Mouse (Mus musculus) bone marrow macrophage, adult 2 months (primary cell): ENCODE data around the gene Msto1. TPM values are rescaled to one million over a fixed set of nuclear protein-coding genes. Genes with fewer than 3 reads are reported as not detected.
A peak's percentile ranks its signal among the peaks of the same experiment; 100 is the strongest.

Source experiments
- H3K27ac ChIP-seq: 2 replicates; pipeline ENCODE4 v1.5.1; 2012; ENCODE audit warnings: low read depth, low read length; ENCODE audit not compliant: insufficient read depth
- H3K4me1 ChIP-seq: 2 replicates; pipeline ENCODE4 v1.6.1; 2012; ENCODE audit warnings: low read length; ENCODE audit not compliant: control insufficient read depth, insufficient read depth
- H3K4me3 ChIP-seq: 2 replicates; pipeline ENCODE4 v1.5.1; 2012; ENCODE audit warnings: mild to moderate bottlenecking, low read length, moderate library complexity; ENCODE audit not compliant: insufficient read depth
- CTCF ChIP-seq: IDR thresholded peaks from 2 replicates; pipeline ENCODE4 v1.5.1; 2012; ENCODE audit warnings: low read depth, mild to moderate bottlenecking, low read length, moderate library complexity
- POLR2A ChIP-seq: IDR thresholded peaks from 2 replicates; pipeline ENCODE4 v1.6.1; 2012; ENCODE audit warnings: mild to moderate bottlenecking, low read depth, low read length, borderline replicate concordance
- polyA plus RNA-seq: library from polyadenylated mRNA; stranded (reverse); fragments of >200 nt; gene quantifications from 2 replicates; pipeline ENCODE4 v1.2.4, GENCODE M21; 2012; ENCODE audit not compliant: missing spikeins, insufficient read depth, insufficient read length

The Msto1 gene
- polyA plus RNA-seq, 1 experiment = 11.8 TPM

- no peak overlapping the region for H3K27ac ChIP-seq
- H3K4me1 ChIP-seq = no peaks in the 10 kb centered on the region
- TF ChIP-seq POLR2A = no peak
- peak; percentile 30; the same call in 1 of the 2 replicates for TF ChIP-seq CTCF
- no peak overlapping the region for H3K4me3 ChIP-seq
Measured at GRCm38 (mm10) chr3:88939749-88940148, 25.9 kb upstream of the Msto1 start.

- Histone ChIP-seq H3K4me3 (no peak overlapping the region), H3K27ac (no peak overlapping the region), H3K4me1 (no peaks in the 10 kb centered on the region)
- TF ChIP-seq CTCF = 0 out of 2 replicates have a peak, but pooled peaks have one; percentile 14
- no peak for TF ChIP-seq POLR2A
Measured at GRCm38 (mm10) chr3:88939071-88939470, 25.3 kb upstream of the Msto1 start.

GRCm38 (mm10) chr3:88929501-88929900 lies 15.7 kb upstream of the Msto1 start:
- Histone ChIP-seq H3K27ac (no peak overlapping the region), H3K4me3 (no peak overlapping the region), H3K4me1 (no peaks in the 10 kb centered on the region)
- TF ChIP-seq POLR2A = no peak
- no peak for TF ChIP-seq CTCF

- TF ChIP-seq CTCF (no peak), POLR2A (no peak)
Measured at GRCm38 (mm10) chr3:88925651-88926050, 11.9 kb upstream of the Msto1 start.

GRCm38 (mm10) chr3:88923989-88924591 lies 10.3 kb upstream of the Msto1 start:
- TF ChIP-seq POLR2A (no peak), CTCF (no peak)
- no peaks in the 10 kb centered on the region for H3K4me1 ChIP-seq

More at GRCm38 (mm10) chr3:88925651-88926050, 11.9 kb upstream of the Msto1 start:
- H3K4me1 ChIP-seq = no peaks in the 10 kb centered on the region
- no peak overlapping the region for H3K27ac ChIP-seq
- H3K4me3 ChIP-seq = no peak overlapping the region

GRCm38 (mm10) chr3:88921411-88921810 lies 7.6 kb upstream of the Msto1 start:
- no peak overlapping the region for H3K27ac ChIP-seq
- TF ChIP-seq POLR2A = no peak
- no peak for TF ChIP-seq CTCF
- H3K4me1 ChIP-seq = no peaks in the 10 kb centered on the region
- H3K4me3 ChIP-seq = no peak overlapping the region

More at GRCm38 (mm10) chr3:88923989-88924591, 10.3 kb upstream of the Msto1 start:
- Histone ChIP-seq H3K4me3 (no peak overlapping the region), H3K27ac (no peak overlapping the region)

- no peak overlapping the region for H3K27ac ChIP-seq
- H3K4me1 ChIP-seq = 0 out of 2 replicates have a peak, but pooled peaks cover 5% of the 10 kb centered on the region
- no peak for TF ChIP-seq POLR2A
- no peak for TF ChIP-seq CTCF
- H3K4me3 ChIP-seq = no peak overlapping the region
Measured at GRCm38 (mm10) chr3:88918981-88919380, 5.2 kb upstream of the Msto1 start.

GRCm38 (mm10) chr3:88914384-88914810 lies 598 bp upstream of the Msto1 start:
- H3K27ac ChIP-seq = peak overlapping the region; percentile 70
- TF ChIP-seq CTCF (no peak), POLR2A (no peak)

GRCm38 (mm10) chr3:88912585-88912984 lies 1.2 kb downstream of the Msto1 start:
- Histone ChIP-seq H3K4me3 (no peak overlapping the region), H3K4me1 (peaks cover 5% of the 10 kb centered on the region; the same call in 1 of the 2 replicates)
- TF ChIP-seq CTCF = no peak
- TF ChIP-seq POLR2A = no peak

More at GRCm38 (mm10) chr3:88914384-88914810, 598 bp upstream of the Msto1 start:
- peaks cover 5% of the 10 kb centered on the region; the same call in 1 of the 2 replicates for H3K4me1 ChIP-seq
- H3K4me3 ChIP-seq = peak overlapping the region; percentile 78

GRCm38 (mm10) chr3:88906393-88907159 lies 7.2 kb downstream of the Msto1 start:
- Histone ChIP-seq H3K4me1 (no peaks in the 10 kb centered on the region), H3K27ac (no peak overlapping the region), H3K4me3 (no peak overlapping the region)
- TF ChIP-seq CTCF (no peak), POLR2A (no peak)

More at GRCm38 (mm10) chr3:88912585-88912984, 1.2 kb downstream of the Msto1 start:
- no peak overlapping the region for H3K27ac ChIP-seq
